Mouse (Mus musculus) ES-E14 (cell line): ENCODE measurements around the gene Krt88. TPM values are rescaled to one million over a fixed set of nuclear protein-coding genes. Genes with fewer than 3 reads are reported as not detected.

ENCODE experiments used
- DNase-seq: peaks from one replicate; pipeline ENCODE4 v3.0.0-alpha.2; 2013; ENCODE audit warnings: low read depth, low spot score
- H3K27ac ChIP-seq: 2 replicates; pipeline ENCODE4 v1.5.1; 2012; ENCODE audit warnings: low read depth, mild to moderate bottlenecking, low read length, moderate library complexity, mixed read lengths; ENCODE audit not compliant: poor library complexity, insufficient read depth, severe bottlenecking
- H3K36me3 ChIP-seq: 2 replicates; pipeline ENCODE4 v1.6.1; 2012; ENCODE audit warnings: mild to moderate bottlenecking, low read length, moderate library complexity, mixed read lengths; ENCODE audit not compliant: control insufficient read depth, poor library complexity, insufficient read depth, severe bottlenecking
- H3K4me1 ChIP-seq, 2 experiments: fragments of 150-350 bp in 1 of 2; sonication (generic) in 1 of 2; 2 replicates each; pipeline ENCODE4 v1.6.1; 2012; ENCODE audit warnings: low read length in 2 of 2, mild to moderate bottlenecking in 1 of 2, mixed read lengths in 1 of 2; ENCODE audit not compliant: control insufficient read depth in 2 of 2, insufficient read depth in 2 of 2, poor library complexity in 1 of 2
- H3K4me3 ChIP-seq, 2 experiments: fragments of 150-350 bp in 1 of 2; sonication (generic) in 1 of 2; 2 replicates each; pipeline ENCODE4 v1.5.1; 2012; ENCODE audit warnings: low read length in 2 of 2, low read depth in 1 of 2, mild to moderate bottlenecking in 1 of 2, mixed read lengths in 1 of 2; ENCODE audit not compliant: insufficient read depth in 1 of 2, poor library complexity in 1 of 2, severe bottlenecking in 1 of 2
- H3K9ac ChIP-seq: 2 replicates; pipeline ENCODE4 v1.6.1; 2012; ENCODE audit warnings: low read depth, mild to moderate bottlenecking, low read length, mixed read lengths; ENCODE audit not compliant: poor library complexity, insufficient read depth, severe bottlenecking
- H3K9me3 ChIP-seq: fragments of 150-350 bp; sonication (generic); 2 replicates; pipeline ENCODE4 v1.6.1; 2012; ENCODE audit warnings: low read depth, mild to moderate bottlenecking, low read length; ENCODE audit not compliant: control insufficient read depth, insufficient read depth
- CHD2 ChIP-seq: IDR thresholded peaks from 2 replicates; pipeline ENCODE4 v1.6.1; 2014; ENCODE audit warnings: mild to moderate bottlenecking, low read depth, low read length, inconsistent platforms
- HCFC1 ChIP-seq: IDR thresholded peaks from 2 replicates; pipeline ENCODE4 v1.6.1; 2012; ENCODE audit warnings: low read length, inconsistent platforms, borderline replicate concordance; ENCODE audit not compliant: insufficient read depth
- MAFK ChIP-seq: IDR thresholded peaks from 2 replicates; pipeline ENCODE4 v1.6.1; 2014; ENCODE audit warnings: mild to moderate bottlenecking, low read depth, low read length, inconsistent platforms; ENCODE audit not compliant: insufficient read depth
- ZC3H11A ChIP-seq: IDR thresholded peaks from 2 replicates; pipeline ENCODE4 v1.6.1; 2012; ENCODE audit warnings: low read depth, mild to moderate bottlenecking, inconsistent platforms, low read length, borderline replicate concordance
- ZNF384 ChIP-seq: IDR thresholded peaks from 2 replicates; pipeline ENCODE4 v1.6.1; 2012; ENCODE audit warnings: low read depth, low read length, inconsistent platforms
- in situ Hi-C, 2 experiments: fragments of 600-800 bp; cut with MboI; formaldehyde crosslinking; loops; one replicate each; pipeline ENCODE4 v1.15.1; 2025; ENCODE audit warnings: low sequenced_read_pairs in 2 of 2, inconsistent platforms in 1 of 2; ENCODE audit not compliant: unreplicated experiment in 2 of 2
- total RNA-seq: library from RNA; depleted of rRNA; stranded (reverse); fragments of 300-350 nt; gene quantifications from 2 replicates; pipeline ENCODE4 v1.2.3, GENCODE M21; 2012

Krt88 gene
- total RNA-seq, 1 experiment: not detected

DNA sequence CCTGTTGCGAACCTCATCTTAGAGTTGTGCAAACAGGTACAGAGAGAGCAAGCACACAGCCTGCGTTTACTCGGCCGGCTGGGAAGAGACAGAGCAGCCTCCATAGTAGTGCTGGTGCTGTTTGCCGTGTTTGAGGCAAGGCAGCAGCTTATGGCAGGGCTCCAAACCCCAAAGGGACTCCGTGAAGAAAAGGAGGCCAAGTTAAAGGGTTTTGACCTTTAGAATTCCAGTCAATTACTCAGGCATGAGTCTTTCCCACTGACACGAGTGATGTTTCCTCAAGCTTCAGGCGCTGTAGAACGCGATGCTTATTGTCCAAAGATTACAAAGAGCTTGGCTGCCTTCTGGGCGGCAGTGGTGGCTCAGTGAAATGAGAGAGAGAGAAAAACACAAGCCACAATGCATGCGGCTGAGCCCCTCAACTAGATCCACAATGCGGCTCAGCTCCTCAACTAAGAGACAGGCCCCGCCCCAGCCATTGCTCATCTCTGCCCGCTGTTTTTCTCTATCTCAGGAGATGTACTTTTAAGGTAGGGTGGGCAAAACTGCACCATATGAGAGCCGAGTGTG is 10.9 kb downstream of the Krt88 start:
- H3K9ac ChIP-seq: no peak overlapping the region
- H3K4me3 ChIP-seq: no peak overlapping the region
- in situ Hi-C loops: no loop called here
- TF ChIP-seq ZNF384: no peak
- no peak for TF ChIP-seq MAFK
- H3K36me3 ChIP-seq: no peaks in the 10 kb centered on the region
- no peak overlapping the region for H3K27ac ChIP-seq
- no peak for DNase-seq
- no peaks in the 10 kb centered on the region; a peak in 1 of 4 replicates for H3K4me1 ChIP-seq
- H3K9me3 ChIP-seq: no peaks in the 10 kb centered on the region

- TF ChIP-seq CHD2 (no peak), ZC3H11A (no peak), ZNF384 (no peak), HCFC1 (no peak), MAFK (no peak)
- in situ Hi-C loops: no loop called here
- Histone ChIP-seq H3K9ac (no peak overlapping the region), H3K27ac (no peak overlapping the region), H3K4me1 (no peaks in the 10 kb centered on the region; a peak in 1 of 4 replicates), H3K36me3 (no peaks in the 10 kb centered on the region), H3K4me3 (no peak overlapping the region), H3K9me3 (no peaks in the 10 kb centered on the region)
- no peak for DNase-seq
These were observed 11.7 kb downstream of the Krt88 start for GRCm38 (mm10) chr15:101459283-101459682.

GRCm38 (mm10) chr15:101463651-101464050 is 16.1 kb downstream of the Krt88 start, which contains the start of gene Krt81:
Gene Krt81 (minus strand): TSS chr15:101463751.
- DNase-seq: no peak
- Histone ChIP-seq H3K4me3 (no peak within 1 kb of the TSS), H3K9ac (no peak within 1 kb of the TSS), H3K9me3 (no peaks in the 10 kb centered on the region), H3K27ac (no peak within 1 kb of the TSS), H3K36me3 (no peaks in the 10 kb centered on the region), H3K4me1 (no peaks in the 10 kb centered on the region; a peak in 1 of 4 replicates)
- in situ Hi-C loops: no loop called here
- TF ChIP-seq ZC3H11A: no peak
- no peak for TF ChIP-seq CHD2
- TF ChIP-seq ZNF384: no peak
- TF ChIP-seq MAFK: no peak
- no peak for TF ChIP-seq HCFC1

GRCm38 (mm10) chr15:101469093-101469492 is 21.5 kb downstream of the Krt88 start:
- Histone ChIP-seq H3K4me1 (no peaks in the 10 kb centered on the region), H3K36me3 (no peaks in the 10 kb centered on the region), H3K9ac (no peak overlapping the region), H3K27ac (no peak overlapping the region), H3K4me3 (no peak overlapping the region), H3K9me3 (no peaks in the 10 kb centered on the region)
- no peak for TF ChIP-seq CHD2
- no peak for TF ChIP-seq HCFC1
- TF ChIP-seq ZC3H11A: no peak
- TF ChIP-seq MAFK: no peak
- no peak for TF ChIP-seq ZNF384
- no peak for DNase-seq
- in situ Hi-C loops: no loop called here
